Mouse (Mus musculus) heart, adult 8-10 months (tissue): ENCODE measurements around the gene Pnpo. TPM values are rescaled to one million over a fixed set of nuclear protein-coding genes. Genes with fewer than 3 reads are reported as not detected.
A peak's percentile ranks its signal among the peaks of the same experiment; 100 is the strongest.

Experiments used
- DNase-seq: peaks from one replicate; pipeline ENCODE4 v3.0.0; 2022; ENCODE audit warnings: low spot score
- total RNA-seq, 4 experiments: library from RNA; stranded (reverse); gene quantifications; 2 replicates each; pipeline ENCODE4 v1.2.4; 2022

Gene Pnpo
- total RNA-seq, 4 experiments from 2014 or later = 14.9 to 16.6 (median 16.1) TPM

DNA sequence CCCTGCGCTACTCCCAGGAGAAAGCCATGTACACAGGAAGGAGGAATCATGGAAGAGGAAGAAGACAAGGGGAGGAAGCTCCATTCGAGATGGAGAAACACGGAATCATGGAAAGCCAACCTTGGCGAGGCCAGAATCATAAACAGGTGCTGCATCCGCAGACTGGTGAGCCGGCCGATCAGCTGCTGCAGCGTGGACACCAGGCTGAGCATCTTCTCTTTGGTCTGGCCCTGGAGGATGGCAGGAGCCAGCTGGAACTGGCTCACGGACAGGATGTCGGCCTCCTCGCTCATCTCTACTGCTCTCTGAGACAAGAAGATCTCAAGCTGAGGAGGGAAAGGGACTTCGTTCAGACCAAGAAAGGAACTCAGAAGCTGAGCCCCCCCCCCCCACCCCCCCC, 35.2 kb downstream of the Pnpo start:
- DNase-seq = no peak

DNA sequence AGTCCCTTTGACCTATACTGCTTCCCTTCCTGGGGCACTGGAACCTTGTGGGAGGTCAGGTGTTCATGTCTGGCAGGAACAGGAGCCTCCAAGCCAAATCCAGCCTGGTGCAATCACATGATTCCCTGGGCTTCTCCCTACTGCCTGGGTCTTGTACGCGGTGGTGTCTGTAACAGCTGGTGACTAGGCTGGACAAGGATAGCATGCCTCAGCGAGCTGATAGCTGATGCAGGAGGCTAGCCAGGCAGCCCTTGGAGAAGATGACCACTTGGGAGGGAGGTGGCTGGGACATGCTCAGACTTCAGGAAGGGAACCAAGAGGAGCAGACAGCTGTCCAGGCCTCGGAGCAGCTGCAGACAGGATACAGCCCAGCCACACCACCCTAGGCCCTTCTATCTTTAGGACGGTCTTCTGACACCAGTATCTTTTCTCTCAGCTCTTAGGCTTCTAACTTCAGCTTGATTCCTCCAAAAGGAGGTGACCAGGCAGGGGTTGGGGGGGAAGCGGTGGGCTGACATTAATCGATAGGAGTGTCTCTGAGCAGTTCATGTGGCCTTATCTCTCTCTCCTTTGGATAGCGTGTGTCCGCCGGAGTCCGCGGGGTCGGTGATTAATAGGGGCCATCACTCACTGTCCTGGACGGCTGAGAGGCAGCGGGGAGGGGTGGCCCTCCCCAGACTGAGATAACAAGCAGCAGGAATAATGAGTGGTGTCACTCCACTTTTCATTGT, 37.2 kb downstream of the Pnpo start:
- DNase-seq = peak; percentile 54

DNA sequence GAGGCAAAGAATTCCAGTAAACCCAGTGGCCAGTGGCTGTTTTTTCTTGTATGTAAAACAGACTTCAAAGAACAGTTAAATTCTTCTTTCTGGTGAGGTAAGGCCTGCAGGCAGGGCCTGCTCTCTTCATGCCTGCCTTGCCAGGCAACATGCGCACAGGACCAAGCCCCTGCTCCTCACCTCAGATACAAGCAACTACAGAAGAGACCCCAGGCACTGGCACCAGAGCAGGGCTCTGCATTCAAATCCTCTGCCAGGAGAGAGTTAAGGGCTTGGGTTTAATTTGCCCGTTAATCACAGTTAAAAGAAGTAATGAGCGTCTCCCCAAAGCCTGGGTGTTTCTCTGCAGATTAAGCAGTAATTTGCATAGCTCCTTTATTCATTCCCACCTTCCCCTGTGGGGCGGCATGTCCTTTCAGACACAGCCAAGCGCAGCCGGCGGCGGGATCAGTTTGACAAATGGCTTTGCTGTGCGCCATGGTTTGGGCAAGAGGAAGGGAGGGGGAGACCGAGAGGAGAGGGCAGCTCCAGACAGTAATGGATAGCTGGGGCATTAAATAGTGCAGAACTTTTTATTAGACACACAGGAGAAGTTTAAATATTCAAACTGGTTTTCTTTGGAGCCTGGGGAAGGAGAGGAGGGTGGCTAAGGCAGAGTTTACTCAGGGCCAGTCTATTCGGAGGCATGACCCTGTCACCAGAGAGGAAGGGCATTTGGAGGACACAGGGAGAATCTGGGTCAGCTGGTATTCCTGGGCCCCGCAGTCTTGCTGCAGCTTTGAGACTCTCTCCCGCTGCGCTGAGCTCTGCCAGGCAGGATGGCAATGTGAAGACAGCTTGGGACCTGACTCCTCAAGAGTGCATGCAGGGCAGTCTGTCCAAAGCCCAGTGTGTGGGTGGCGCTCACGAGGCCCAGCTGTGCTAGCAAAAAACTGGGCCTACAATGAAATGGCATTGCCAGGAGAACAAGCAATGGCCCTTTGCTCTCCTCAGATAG, 40.8 kb downstream of the Pnpo start:
- DNase-seq = no peak

DNA sequence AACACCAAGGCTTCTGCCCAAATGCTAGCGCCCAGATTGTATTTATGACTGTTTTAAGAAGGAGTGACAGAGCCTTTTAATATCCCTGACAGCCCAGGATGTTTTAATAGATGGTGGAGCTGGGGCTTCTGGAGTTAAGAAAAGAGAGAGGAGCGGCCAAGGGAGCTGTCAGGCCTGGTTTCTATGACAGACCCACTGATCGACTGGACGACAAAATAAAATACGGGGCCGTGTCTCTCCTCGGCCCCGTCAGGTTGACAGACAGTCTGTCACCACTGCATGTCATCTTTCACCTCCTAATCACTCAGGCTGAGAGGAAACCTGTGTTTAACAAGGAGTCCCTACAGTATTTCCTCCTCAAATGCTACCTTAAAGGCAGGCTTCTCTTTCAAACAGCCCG, 42.5 kb downstream of the Pnpo start:
- no peak for DNase-seq

DNA sequence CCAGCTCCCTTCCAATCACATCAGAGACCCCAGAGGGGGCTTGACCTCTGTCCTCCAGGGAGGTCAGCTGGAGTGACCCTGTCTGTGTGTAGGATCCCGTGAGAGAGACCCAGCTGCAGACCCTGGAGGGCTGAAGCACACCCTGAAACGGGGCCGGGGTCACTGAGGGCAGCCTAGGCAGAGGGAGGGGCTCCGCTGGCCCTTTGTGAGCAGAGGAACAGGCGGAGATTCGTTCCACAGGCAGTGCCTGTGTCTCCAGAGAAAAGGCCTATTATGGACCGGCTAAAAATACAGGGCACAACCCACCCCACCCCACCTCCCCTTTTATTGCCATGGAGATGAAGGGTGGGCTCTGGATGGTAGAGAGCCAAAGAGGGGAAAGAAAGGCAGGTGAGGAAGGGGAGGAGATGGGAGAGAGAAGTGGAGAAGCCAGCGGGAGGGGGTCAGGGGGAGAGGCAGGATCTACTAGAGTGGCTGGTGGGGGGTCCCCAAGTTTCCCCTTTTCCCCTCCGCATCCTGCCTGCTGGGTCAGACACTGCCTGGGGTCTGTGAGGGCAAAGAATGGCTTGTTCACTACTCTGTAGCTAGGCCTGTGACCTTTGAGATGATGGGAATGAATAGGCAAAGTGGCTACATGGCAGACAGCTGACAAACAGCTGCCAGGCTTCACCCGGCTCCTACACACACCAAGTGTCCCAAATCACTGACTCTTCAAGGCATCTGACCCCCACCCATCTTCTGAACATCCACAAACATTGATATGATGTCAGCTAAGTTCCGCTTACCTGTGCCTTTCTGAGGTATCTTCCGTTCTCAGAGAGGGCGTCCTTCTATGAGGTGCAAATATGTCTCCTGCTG, 44.1 kb downstream of the Pnpo start:
- no peak for DNase-seq

DNA sequence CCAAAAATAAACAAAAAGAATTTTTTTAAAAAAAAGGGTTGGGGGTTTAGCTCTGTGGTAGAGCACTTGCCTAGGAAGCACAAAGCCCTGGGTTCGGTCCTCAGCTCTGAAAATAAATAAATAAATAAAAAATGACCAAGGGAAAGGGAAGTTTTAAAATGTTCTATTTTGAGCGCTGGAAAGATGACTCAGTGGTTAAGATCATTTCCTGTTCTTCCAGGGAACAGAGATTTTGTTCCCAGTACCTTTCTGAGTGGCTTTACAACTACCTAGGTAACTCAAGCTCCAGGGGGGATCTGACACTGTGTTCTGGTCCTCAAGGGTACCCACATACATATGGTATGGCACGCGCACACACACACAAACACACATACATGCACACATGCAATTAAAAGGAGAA, 47.9 kb downstream of the Pnpo start:
- DNase-seq = peak; percentile 41

DNA sequence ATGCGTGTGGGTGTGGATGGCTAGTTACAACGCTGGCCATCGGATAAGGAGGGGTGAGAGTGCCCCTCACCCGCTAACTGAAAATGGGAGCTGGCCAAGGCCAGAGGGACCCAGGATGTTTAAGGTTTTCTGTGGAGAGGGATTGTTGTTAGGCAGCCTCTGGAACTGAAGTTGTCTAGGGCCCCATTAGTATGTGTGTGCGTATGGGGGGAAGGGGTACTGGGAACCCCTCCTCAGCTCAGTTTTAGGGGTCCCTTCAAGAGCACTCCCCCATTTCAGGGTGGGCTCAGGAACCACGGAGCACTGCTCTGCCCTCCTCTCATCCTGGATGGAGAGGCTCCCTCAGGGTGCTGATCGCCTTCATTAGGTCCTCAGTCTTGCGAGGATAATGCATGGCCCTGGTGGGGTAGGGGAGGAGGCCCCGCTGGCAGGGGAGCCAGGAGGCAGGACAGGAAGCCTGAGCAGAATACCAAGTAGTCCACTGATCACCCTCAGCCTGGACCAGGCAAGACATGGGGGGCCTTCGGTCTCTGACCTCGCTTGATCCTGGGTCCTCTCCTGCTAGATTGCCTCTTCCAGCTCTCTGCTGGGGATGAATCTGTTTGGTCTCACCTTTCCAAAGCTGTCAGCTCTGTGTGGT, 50.5 kb downstream of the Pnpo start:
- DNase-seq = no peak

DNA sequence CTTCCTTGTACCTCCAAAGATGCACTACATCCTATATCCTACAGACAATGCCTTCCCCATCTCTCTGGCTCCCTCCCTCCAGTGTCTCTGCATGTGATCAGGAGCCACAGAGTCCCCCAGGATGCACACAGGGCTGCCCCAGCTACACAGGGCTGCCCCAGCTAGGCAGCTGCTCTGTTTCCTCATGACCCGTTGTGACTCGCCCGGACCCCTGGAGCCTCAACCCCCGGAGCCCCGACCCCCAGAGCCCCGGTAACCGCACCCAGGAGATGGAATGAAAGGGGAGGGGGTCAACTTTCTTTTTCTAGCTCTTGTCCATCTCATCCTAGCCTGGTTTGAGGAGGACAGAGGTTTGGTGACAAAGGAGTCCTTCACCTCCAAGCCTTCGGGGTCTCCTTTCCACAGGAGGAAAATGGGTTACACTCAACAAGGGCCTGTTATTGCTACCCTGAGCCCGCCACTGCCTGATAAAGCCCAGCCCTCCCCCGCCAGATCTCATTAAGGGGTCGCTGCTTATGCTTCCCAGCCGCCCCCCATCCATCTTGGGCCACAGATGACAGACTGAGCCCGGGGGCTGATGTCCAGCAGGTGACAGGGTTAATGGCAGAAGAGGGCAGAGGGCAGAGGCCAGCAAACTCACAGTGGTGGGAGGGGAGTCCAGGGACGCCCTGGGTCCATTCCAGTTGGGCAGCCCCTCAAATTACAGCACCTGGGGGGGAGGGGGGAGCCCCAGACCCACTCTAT, 51.8 kb downstream of the Pnpo start:
- DNase-seq = no peak

Other genes starting within 250 kb of the Pnpo start
- gene Snx11, start 166.4 kb downstream of the Pnpo start, total RNA-seq = 10 to 100 TPM; 11.6 to 14.5 (median 12.9) TPM
- 10 to 100 TPM; 30.9 to 33.4 (median 32.4) TPM for gene Cbx1, start 154.9 kb downstream of the Pnpo start, total RNA-seq
- gene Nfe2l1, start 114.0 kb downstream of the Pnpo start, total RNA-seq = 100 to 1,000 TPM; 462 to 530 (median 477) TPM
- 10 to 100 TPM; 36.0 to 43.5 (median 41.1) TPM for gene Copz2, start 94.1 kb downstream of the Pnpo start, total RNA-seq
- gene Cdk5rap3, start 27.5 kb downstream of the Pnpo start, total RNA-seq = 10 to 100 TPM; 20.4 to 25.7 (median 22.7) TPM
- gene Prr15l, start 15.9 kb downstream of the Pnpo start, total RNA-seq = 1 to 10 TPM; 1.1 to 1.7 (median 1.5) TPM
- 10 to 100 TPM in 2 of 4 experiments, 1 to 10 TPM in 2; 7.8 to 13.7 (median 11.0) TPM for gene Sp2, start 39.0 kb upstream of the Pnpo start, total RNA-seq
- gene Sp6, start 69.4 kb upstream of the Pnpo start, total RNA-seq = under 1 TPM in 3 of 4 experiments, not detected in 1; 0.08 to 0.28 (median 0.23) TPM
- 10 to 100 TPM; 13.6 to 18.0 (median 15.4) TPM for gene Scrn2, start 86.0 kb upstream of the Pnpo start, total RNA-seq
- gene Lrrc46, start 97.4 kb upstream of the Pnpo start, total RNA-seq = under 1 TPM in 2 of 4 experiments, not detected in 2; 0.26 to 0.33 TPM
- 100 to 1,000 TPM in 2 of 4 experiments, 10 to 100 TPM in 2; 80.1 to 101 (median 97.6) TPM for gene Mrpl10, start 97.6 kb upstream of the Pnpo start, total RNA-seq
- gene Osbpl7, start 106.6 kb upstream of the Pnpo start, total RNA-seq = 1 to 10 TPM; 3.4 to 5.3 (median 3.9) TPM
- under 1 TPM in 1 of 4 experiments, not detected in 3; 0.16 TPM for gene Tbx21, start 171.3 kb upstream of the Pnpo start, total RNA-seq
- 10 to 100 TPM; 12.2 to 14.9 (median 13.9) TPM for gene Tbkbp1, start 207.5 kb upstream of the Pnpo start, total RNA-seq
- 10 to 100 TPM; 78.7 to 80.0 (median 79.7) TPM for gene Kpnb1, start 243.9 kb upstream of the Pnpo start, total RNA-seq